Mouse (Mus musculus): ENCODE data around the gene Gab2. TPM values are rescaled to one million over a fixed set of nuclear protein-coding genes. Genes with fewer than 3 reads are reported as not detected.

Gene Gab2
- polyA plus RNA-seq, 1 experiment: 9.6 TPM

GRCm38 (mm10) chr7:97251638-97252037, 170.3 kb downstream of the Gab2 start:
- Histone ChIP-seq H3K79me2 (ENCODE audit: control insufficient read depth, insufficient read depth) (no peaks in the 10 kb centered on the region), H3ac (ENCODE audit: control insufficient read depth, insufficient read length) (no peak overlapping the region), H3K27me3 (ENCODE audit: control insufficient read depth, insufficient read depth, insufficient read length) (no peaks in the 10 kb centered on the region), H3K4me3 (no peak overlapping the region), H3K4me2 (ENCODE audit: low read depth) (no peak overlapping the region), H3K36me3 (ENCODE audit: control insufficient read depth, insufficient read depth) (no peaks in the 10 kb centered on the region)
- TF ChIP-seq E2F4 (IDR thresholded peaks at IDR 0.05; ENCODE audit: insufficient read depth) (no peak), POLR2A (IDR thresholded peaks at IDR 0.05; ENCODE audit: insufficient read length, low read depth) (no peak), SRF (IDR thresholded peaks at IDR 0.05; ENCODE audit: control insufficient read depth, insufficient read length, low read depth) (no peak), REST (IDR thresholded peaks at IDR 0.05; ENCODE audit: insufficient read depth, insufficient read length) (no peak), TCF12 (IDR thresholded peaks at IDR 0.05; ENCODE audit: insufficient read depth, poor library complexity, severe bottlenecking) (no peak), TCF3 (IDR thresholded peaks at IDR 0.05; ENCODE audit: insufficient read length, low read depth) (no peak), MYOD1 (IDR thresholded peaks at IDR 0.05; ENCODE audit: control insufficient read depth in 1 of 3, insufficient read length in 2 of 3, low read depth in 2 of 3) (no peak), CEBPB (IDR thresholded peaks at IDR 0.05; ENCODE audit: insufficient read depth, poor library complexity, severe bottlenecking) (no peak)

GRCm38 (mm10) chr7:97262541-97262940, 181.2 kb downstream of the Gab2 start:
- no peaks in the 10 kb centered on the region for H3K79me2 ChIP-seq (ENCODE audit: control insufficient read depth, insufficient read depth)
- no peak overlapping the region for H3K4me3 ChIP-seq
- H3K27me3 ChIP-seq (ENCODE audit: control insufficient read depth, insufficient read depth, insufficient read length): no peaks in the 10 kb centered on the region
- no peak for TF ChIP-seq USF1 (IDR thresholded peaks at IDR 0.05; ENCODE audit: low read depth)
- TF ChIP-seq MYOG (IDR thresholded peaks at IDR 0.05; ENCODE audit: control insufficient read depth in 1 of 3, insufficient read depth in 1 of 3, insufficient read length in 2 of 3, low read depth in 2 of 3): no peak
- no peak for TF ChIP-seq TCF3 (IDR thresholded peaks at IDR 0.05; ENCODE audit: insufficient read length, low read depth)
- no peak for TF ChIP-seq MYOD1 (IDR thresholded peaks at IDR 0.05; ENCODE audit: control insufficient read depth in 1 of 3, insufficient read length in 2 of 3, low read depth in 2 of 3)
- TF ChIP-seq POLR2A (IDR thresholded peaks at IDR 0.05; ENCODE audit: insufficient read length, low read depth): no peak
- no peak for TF ChIP-seq MAX (IDR thresholded peaks at IDR 0.05; ENCODE audit: low read depth)
- TF ChIP-seq E2F4 (IDR thresholded peaks at IDR 0.05; ENCODE audit: insufficient read depth): no peak
- no peak for TF ChIP-seq REST (IDR thresholded peaks at IDR 0.05; ENCODE audit: insufficient read depth, insufficient read length)
- no peak for TF ChIP-seq CEBPB (IDR thresholded peaks at IDR 0.05; ENCODE audit: insufficient read depth, poor library complexity, severe bottlenecking)
- TF ChIP-seq TCF12 (IDR thresholded peaks at IDR 0.05; ENCODE audit: insufficient read depth, poor library complexity, severe bottlenecking): no peak
- TF ChIP-seq SRF (IDR thresholded peaks at IDR 0.05; ENCODE audit: control insufficient read depth, insufficient read length, low read depth): no peak
- no peak for TF ChIP-seq POLR2AphosphoS2 (IDR thresholded peaks at IDR 0.05; ENCODE audit: insufficient read length, low read depth)
- no peaks in the 10 kb centered on the region for H3K36me3 ChIP-seq (ENCODE audit: control insufficient read depth, insufficient read depth)
- no peak overlapping the region for H3ac ChIP-seq (ENCODE audit: control insufficient read depth, insufficient read length)
- H3K4me2 ChIP-seq (ENCODE audit: low read depth): no peak overlapping the region

- TF ChIP-seq TCF12 (IDR thresholded peaks at IDR 0.05; ENCODE audit: insufficient read depth, poor library complexity, severe bottlenecking): no peak
- no peak for TF ChIP-seq TCF3 (IDR thresholded peaks at IDR 0.05; ENCODE audit: insufficient read length, low read depth)
- no peak for TF ChIP-seq MAX (IDR thresholded peaks at IDR 0.05; ENCODE audit: low read depth)
- no peak for TF ChIP-seq E2F4 (IDR thresholded peaks at IDR 0.05; ENCODE audit: insufficient read depth)
- TF ChIP-seq POLR2AphosphoS2 (IDR thresholded peaks at IDR 0.05; ENCODE audit: insufficient read length, low read depth): no peak
- no peak for TF ChIP-seq MYOG (IDR thresholded peaks at IDR 0.05; ENCODE audit: control insufficient read depth in 1 of 3, insufficient read depth in 1 of 3, insufficient read length in 2 of 3, low read depth in 2 of 3)
- no peak for TF ChIP-seq REST (IDR thresholded peaks at IDR 0.05; ENCODE audit: insufficient read depth, insufficient read length)
- TF ChIP-seq SRF (IDR thresholded peaks at IDR 0.05; ENCODE audit: control insufficient read depth, insufficient read length, low read depth): no peak
- TF ChIP-seq CEBPB (IDR thresholded peaks at IDR 0.05; ENCODE audit: insufficient read depth, poor library complexity, severe bottlenecking): no peak
- no peak for TF ChIP-seq POLR2A (IDR thresholded peaks at IDR 0.05; ENCODE audit: insufficient read length, low read depth)
- TF ChIP-seq MYOD1 (IDR thresholded peaks at IDR 0.05; ENCODE audit: control insufficient read depth in 1 of 3, insufficient read length in 2 of 3, low read depth in 2 of 3): no peak
- Histone ChIP-seq H3K4me2 (ENCODE audit: low read depth) (no peak overlapping the region), H3K27me3 (ENCODE audit: control insufficient read depth, insufficient read depth, insufficient read length) (no peaks in the 10 kb centered on the region), H3ac (ENCODE audit: control insufficient read depth, insufficient read length) (no peak overlapping the region), H3K36me3 (ENCODE audit: control insufficient read depth, insufficient read depth) (no peaks in the 10 kb centered on the region), H3K4me3 (no peak overlapping the region), H3K79me2 (ENCODE audit: control insufficient read depth, insufficient read depth) (no peaks in the 10 kb centered on the region)
These were observed 189.0 kb downstream of the Gab2 start for GRCm38 (mm10) chr7:97270367-97270766.

- H3ac ChIP-seq (ENCODE audit: control insufficient read depth, insufficient read length): no peak overlapping the region
These were observed 189.7 kb downstream of the Gab2 start for GRCm38 (mm10) chr7:97271068-97271467.

GRCm38 (mm10) chr7:97296986-97297385, 215.6 kb downstream of the Gab2 start:
- Histone ChIP-seq H3ac (ENCODE audit: control insufficient read depth, insufficient read length) (no peak overlapping the region), H3K27me3 (ENCODE audit: control insufficient read depth, insufficient read depth, insufficient read length) (no peaks in the 10 kb centered on the region), H3K4me2 (ENCODE audit: low read depth) (no peak overlapping the region), H3K36me3 (ENCODE audit: control insufficient read depth, insufficient read depth) (no peaks in the 10 kb centered on the region), H3K4me3 (no peak overlapping the region), H3K79me2 (ENCODE audit: control insufficient read depth, insufficient read depth) (no peaks in the 10 kb centered on the region)
- no peak for TF ChIP-seq MYOG (IDR thresholded peaks at IDR 0.05; ENCODE audit: control insufficient read depth in 1 of 3, insufficient read depth in 1 of 3, insufficient read length in 2 of 3, low read depth in 2 of 3)
- no peak for TF ChIP-seq POLR2A (IDR thresholded peaks at IDR 0.05; ENCODE audit: insufficient read length, low read depth)
- no peak for TF ChIP-seq POLR2AphosphoS2 (IDR thresholded peaks at IDR 0.05; ENCODE audit: insufficient read length, low read depth)
- TF ChIP-seq MYOD1 (IDR thresholded peaks at IDR 0.05; ENCODE audit: control insufficient read depth in 1 of 3, insufficient read length in 2 of 3, low read depth in 2 of 3): no peak
- TF ChIP-seq SRF (IDR thresholded peaks at IDR 0.05; ENCODE audit: control insufficient read depth, insufficient read length, low read depth): no peak
- TF ChIP-seq REST (IDR thresholded peaks at IDR 0.05; ENCODE audit: insufficient read depth, insufficient read length): no peak
- TF ChIP-seq TCF3 (IDR thresholded peaks at IDR 0.05; ENCODE audit: insufficient read length, low read depth): no peak
- no peak for TF ChIP-seq USF1 (IDR thresholded peaks at IDR 0.05; ENCODE audit: low read depth)
- TF ChIP-seq E2F4 (IDR thresholded peaks at IDR 0.05; ENCODE audit: insufficient read depth): no peak
- no peak for TF ChIP-seq TCF12 (IDR thresholded peaks at IDR 0.05; ENCODE audit: insufficient read depth, poor library complexity, severe bottlenecking)

More at GRCm38 (mm10) chr7:97271068-97271467, 189.7 kb downstream of the Gab2 start:
- no peak for TF ChIP-seq CEBPB (IDR thresholded peaks at IDR 0.05; ENCODE audit: insufficient read depth, poor library complexity, severe bottlenecking)
- TF ChIP-seq POLR2AphosphoS2 (IDR thresholded peaks at IDR 0.05; ENCODE audit: insufficient read length, low read depth): no peak
- no peak for TF ChIP-seq MYOD1 (IDR thresholded peaks at IDR 0.05; ENCODE audit: control insufficient read depth in 1 of 3, insufficient read length in 2 of 3, low read depth in 2 of 3)
- TF ChIP-seq MYOG (IDR thresholded peaks at IDR 0.05; ENCODE audit: control insufficient read depth in 1 of 3, insufficient read depth in 1 of 3, insufficient read length in 2 of 3, low read depth in 2 of 3): no peak
- Histone ChIP-seq H3K36me3 (ENCODE audit: control insufficient read depth, insufficient read depth) (no peaks in the 10 kb centered on the region), H3K79me2 (ENCODE audit: control insufficient read depth, insufficient read depth) (no peaks in the 10 kb centered on the region), H3K27me3 (ENCODE audit: control insufficient read depth, insufficient read depth, insufficient read length) (no peaks in the 10 kb centered on the region), H3K4me2 (ENCODE audit: low read depth) (no peak overlapping the region), H3K4me3 (no peak overlapping the region)

Measured in myocyte (in vitro differentiated cells).